Mouse (Mus musculus): ENCODE measurements around the gene Reln.

Reln gene

GRCm38 (mm10) chr5:22307072-22307471 lies 37.4 kb downstream of the Reln start:
- no peak for DNase-seq

- DNase-seq, result no peak
Measured at GRCm38 (mm10) chr5:22303709-22304108, 40.8 kb downstream of the Reln start.

- no peak for DNase-seq
Measured at GRCm38 (mm10) chr5:22302309-22302708, 42.2 kb downstream of the Reln start.

GRCm38 (mm10) chr5:22300788-22301187 lies 43.7 kb downstream of the Reln start:
- DNase-seq, result no peak

- no peak for DNase-seq
Measured at GRCm38 (mm10) chr5:22300046-22300445, 44.5 kb downstream of the Reln start.

- DNase-seq, result no peak
Measured at GRCm38 (mm10) chr5:22295161-22295560, 49.3 kb downstream of the Reln start.

GRCm38 (mm10) chr5:22291409-22291808 lies 53.1 kb downstream of the Reln start:
- no peak for DNase-seq

- no peak for DNase-seq
Measured at GRCm38 (mm10) chr5:22285396-22285795, 59.1 kb downstream of the Reln start.

GRCm38 (mm10) chr5:22282141-22282665 lies 62.3 kb downstream of the Reln start:
- no peak for DNase-seq

- DNase-seq, result no peak
Measured at GRCm38 (mm10) chr5:22280534-22281164, 63.9 kb downstream of the Reln start.

- DNase-seq, result no peak
Measured at GRCm38 (mm10) chr5:22279201-22279600, 65.3 kb downstream of the Reln start.

GRCm38 (mm10) chr5:22274134-22274533 lies 70.4 kb downstream of the Reln start:
- no peak for DNase-seq

GRCm38 (mm10) chr5:22266489-22267301 lies 77.8 kb downstream of the Reln start:
- no peak for DNase-seq

GRCm38 (mm10) chr5:22262351-22262765 lies 82.1 kb downstream of the Reln start:
- no peak for DNase-seq

GRCm38 (mm10) chr5:22255346-22255745 lies 89.2 kb downstream of the Reln start:
- no peak for DNase-seq

GRCm38 (mm10) chr5:22253910-22254309 lies 90.6 kb downstream of the Reln start:
- DNase-seq, result no peak

GRCm38 (mm10) chr5:22253318-22253717 lies 91.2 kb downstream of the Reln start:
- no peak for DNase-seq

- DNase-seq, result no peak
Measured at GRCm38 (mm10) chr5:22247850-22248249, 96.7 kb downstream of the Reln start.

- no peak for DNase-seq
Measured at GRCm38 (mm10) chr5:22245056-22245455, 99.4 kb downstream of the Reln start.

GRCm38 (mm10) chr5:22243538-22243937 lies 101.0 kb downstream of the Reln start:
- DNase-seq, result no peak

- DNase-seq, result no peak
Measured at GRCm38 (mm10) chr5:22241560-22241959, 102.9 kb downstream of the Reln start.

GRCm38 (mm10) chr5:22236801-22237200 lies 107.7 kb downstream of the Reln start:
- DNase-seq, result peak; percentile 10

- no peak for DNase-seq
Measured at GRCm38 (mm10) chr5:22224515-22224914, 120.0 kb downstream of the Reln start.

GRCm38 (mm10) chr5:22223940-22224339 lies 120.6 kb downstream of the Reln start:
- no peak for DNase-seq
